Mouse (Mus musculus): ENCODE data around the gene Olfr285.

The Olfr285 gene

GRCm38 (mm10) chr15:98317177-98317724 is at the start of gene Olfr285:
Gene Olfr285, minus strand, starts transcription at chr15:98317353.
- no peak for DNase-seq

GRCm38 (mm10) chr15:98340887-98341286 is 23.7 kb upstream of the Olfr285 start, which contains the start of gene Olfr284:
Gene Olfr284, minus strand, starts transcription at chr15:98340987.
- no peak for DNase-seq

DNA sequence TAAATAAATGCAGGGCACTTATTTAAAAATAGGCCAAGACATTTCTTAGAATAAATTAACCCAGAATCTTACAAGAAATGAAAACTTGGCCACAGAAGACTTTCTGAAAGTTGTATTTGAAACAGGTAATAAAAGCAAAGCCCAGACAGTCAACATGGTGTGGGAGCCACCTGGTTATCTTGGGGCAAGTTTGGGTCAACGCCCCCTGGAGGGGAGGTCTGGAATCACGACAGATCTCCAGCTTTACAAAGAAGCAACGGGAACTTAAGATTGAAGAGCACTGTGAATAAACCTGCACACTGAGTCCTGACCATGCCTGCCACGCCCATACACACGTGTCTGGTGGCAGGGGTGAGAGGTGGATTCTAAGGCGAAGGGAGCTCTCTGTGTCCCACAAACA is 1.4 kb downstream of the Olfr285 start:
- no peak for DNase-seq

DNA sequence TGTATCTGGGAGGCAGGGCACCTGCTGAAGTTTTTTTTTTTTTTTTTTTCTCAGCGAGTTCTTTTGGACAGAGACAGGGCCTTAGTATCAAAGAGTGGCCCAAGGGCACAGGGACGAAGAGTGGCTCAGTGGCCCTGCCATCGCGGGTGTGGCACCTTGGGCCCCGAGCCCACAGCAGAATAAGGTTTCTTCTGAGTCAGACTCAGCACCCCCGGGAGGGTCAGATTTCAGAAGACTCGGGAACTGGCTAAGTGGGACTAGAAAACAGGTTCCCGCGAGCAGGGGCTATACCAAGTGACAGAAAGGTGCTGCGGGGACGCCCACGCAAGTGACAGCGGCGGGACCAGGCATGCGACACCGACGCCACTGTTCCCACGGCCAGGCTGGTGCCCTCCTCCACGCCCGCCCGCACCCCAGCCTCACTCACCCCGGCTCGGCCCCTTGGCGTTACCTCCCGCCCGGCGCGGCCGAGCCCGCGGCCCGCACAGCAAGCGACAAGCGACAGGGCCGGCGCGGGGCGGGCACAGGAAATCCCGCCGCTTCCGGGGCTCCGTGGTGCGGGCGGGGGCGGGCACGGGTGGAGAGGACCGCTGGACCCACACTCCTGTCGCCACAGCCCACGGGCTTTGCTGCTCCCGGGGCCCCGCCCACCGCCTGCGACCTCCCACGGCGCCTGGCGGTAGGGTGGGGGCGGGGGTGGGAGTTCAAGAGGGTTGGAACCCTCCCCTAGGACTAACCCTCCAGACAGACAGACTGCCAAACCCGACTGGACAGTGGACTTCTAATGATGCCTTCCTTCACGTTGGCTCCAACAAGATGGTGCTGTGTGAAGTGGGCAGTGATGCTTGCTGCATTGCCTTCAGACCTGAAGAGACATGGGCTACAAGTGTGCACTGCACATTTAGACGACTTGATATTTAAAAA is 21.3 kb downstream of the Olfr285 start, which contains the start of gene Zfp641:
TSS of gene Zfp641 (minus strand) at position 534 of the 924 bp plus-strand sequence.
- DNase-seq, result peak; percentile 43

- DNase-seq, result no peak
These were observed 23.5 kb downstream of the Olfr285 start for GRCm38 (mm10) chr15:98293651-98294050.

GRCm38 (mm10) chr15:98288566-98288965 is 28.6 kb downstream of the Olfr285 start:
- DNase-seq, result peak; percentile 36

- no peak for DNase-seq
These were observed 30.7 kb downstream of the Olfr285 start for GRCm38 (mm10) chr15:98286418-98286817.

Measured in cerebellum, adult 9-10 months (tissue).